Mouse (Mus musculus): ENCODE data around the gene Lgr4. TPM values are rescaled to one million over a fixed set of nuclear protein-coding genes. Genes with fewer than 3 reads are reported as not detected.

Lgr4 gene
- total RNA-seq, 2 experiments from 2014 or later: 33.2 to 36.3 TPM

GRCm38 (mm10) chr2:109921298-109922035 lies 4.0 kb downstream of the Lgr4 start:
- DNase-seq (ENCODE audit: low spot score in 2 of 2): no peak

GRCm38 (mm10) chr2:109922306-109922705 lies 4.9 kb downstream of the Lgr4 start:
- no peak for DNase-seq (ENCODE audit: low spot score in 2 of 2)

GRCm38 (mm10) chr2:109923031-109923430 lies 5.6 kb downstream of the Lgr4 start:
- DNase-seq (ENCODE audit: low spot score in 2 of 2): no peak

DNA sequence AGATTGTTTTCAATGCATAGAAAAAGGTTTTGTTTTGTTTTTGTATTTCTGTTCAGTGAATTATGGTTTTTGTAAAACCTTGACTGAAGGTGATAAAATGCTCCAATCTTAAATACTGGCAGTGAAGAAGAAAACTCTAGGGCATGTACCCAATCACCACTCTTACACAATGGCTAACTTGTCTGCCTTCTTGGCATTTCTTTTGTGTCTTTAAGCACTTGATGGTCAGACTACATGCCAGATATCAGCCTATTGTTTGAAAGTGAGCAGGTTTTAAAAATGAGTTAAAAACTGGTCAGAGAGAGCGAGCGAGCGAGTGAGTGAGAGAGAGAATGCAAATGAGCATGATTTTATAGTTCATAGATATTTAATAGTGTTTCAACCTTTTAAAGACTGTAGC lies 6.5 kb downstream of the Lgr4 start:
- no peak for DNase-seq (ENCODE audit: low spot score in 2 of 2)

DNA sequence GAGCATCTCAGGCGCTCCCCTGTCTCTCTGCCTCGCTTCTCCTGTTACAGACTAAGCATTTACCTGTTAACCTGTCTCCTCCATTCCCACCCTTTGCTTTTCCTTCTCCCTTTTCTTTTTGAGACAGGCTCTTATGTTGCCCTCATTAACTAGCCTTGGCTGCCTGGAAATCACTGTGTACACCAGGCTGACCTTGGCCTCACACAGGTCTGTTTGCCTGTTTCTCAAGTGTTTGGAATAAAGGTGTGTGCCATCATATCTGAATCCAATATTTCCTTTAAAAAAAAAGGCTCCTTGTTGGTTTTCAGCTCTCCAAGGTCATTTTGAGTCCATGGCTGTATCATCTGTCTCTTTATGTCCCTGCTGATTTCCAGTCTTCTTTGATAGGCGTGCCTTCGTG lies 9.5 kb downstream of the Lgr4 start:
- DNase-seq (ENCODE audit: low spot score in 2 of 2): no peak

DNA sequence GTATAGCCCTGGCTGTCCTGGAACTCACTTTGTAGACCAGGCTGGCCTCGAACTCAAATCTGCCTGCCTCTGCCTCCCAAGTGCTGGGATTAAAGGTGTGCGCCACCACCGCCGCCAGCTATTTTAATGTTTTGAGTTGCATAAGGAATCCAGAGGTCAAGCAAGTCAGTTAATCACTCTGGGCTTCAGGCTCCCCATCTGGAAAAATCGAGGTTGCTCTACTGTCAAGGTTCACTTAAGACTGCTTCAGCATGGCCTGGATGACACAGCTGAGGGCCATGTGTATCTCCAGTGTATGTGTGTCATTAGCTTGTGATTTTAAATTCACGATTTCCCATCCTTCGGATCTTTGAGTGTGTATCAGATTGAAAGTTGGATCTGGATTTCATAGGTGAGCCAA lies 10.0 kb downstream of the Lgr4 start:
- DNase-seq (ENCODE audit: low spot score in 2 of 2): no peak

- no peak for DNase-seq (ENCODE audit: low spot score in 2 of 2)
These were observed 10.4 kb downstream of the Lgr4 start for GRCm38 (mm10) chr2:109927876-109928275.

GRCm38 (mm10) chr2:109928791-109929190 lies 11.3 kb downstream of the Lgr4 start:
- DNase-seq (ENCODE audit: low spot score in 2 of 2): no peak

DNA sequence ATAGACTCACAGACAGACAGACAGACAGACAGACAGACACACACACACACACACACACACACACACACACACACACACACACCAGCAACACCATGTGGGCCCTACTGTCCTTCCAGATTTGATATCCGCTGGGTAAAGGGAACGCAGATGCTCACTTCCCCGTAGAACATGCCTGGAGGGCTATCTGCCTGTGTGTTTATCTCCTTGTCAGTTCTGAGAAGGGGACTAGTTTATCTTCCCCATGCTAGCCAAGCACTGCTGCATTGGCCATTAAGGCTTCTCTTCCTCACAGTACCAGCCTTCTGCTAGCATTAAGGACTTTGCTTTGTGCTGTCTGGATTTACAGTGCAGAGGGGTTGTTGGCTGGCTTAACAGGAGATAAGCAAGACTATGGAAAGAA lies 11.8 kb downstream of the Lgr4 start:
- no peak for DNase-seq (ENCODE audit: low spot score in 2 of 2)

GRCm38 (mm10) chr2:109930366-109930765 lies 12.9 kb downstream of the Lgr4 start:
- no peak for DNase-seq (ENCODE audit: low spot score in 2 of 2)

GRCm38 (mm10) chr2:109930771-109931170 lies 13.3 kb downstream of the Lgr4 start:
- DNase-seq (ENCODE audit: low spot score in 2 of 2): no peak

DNA sequence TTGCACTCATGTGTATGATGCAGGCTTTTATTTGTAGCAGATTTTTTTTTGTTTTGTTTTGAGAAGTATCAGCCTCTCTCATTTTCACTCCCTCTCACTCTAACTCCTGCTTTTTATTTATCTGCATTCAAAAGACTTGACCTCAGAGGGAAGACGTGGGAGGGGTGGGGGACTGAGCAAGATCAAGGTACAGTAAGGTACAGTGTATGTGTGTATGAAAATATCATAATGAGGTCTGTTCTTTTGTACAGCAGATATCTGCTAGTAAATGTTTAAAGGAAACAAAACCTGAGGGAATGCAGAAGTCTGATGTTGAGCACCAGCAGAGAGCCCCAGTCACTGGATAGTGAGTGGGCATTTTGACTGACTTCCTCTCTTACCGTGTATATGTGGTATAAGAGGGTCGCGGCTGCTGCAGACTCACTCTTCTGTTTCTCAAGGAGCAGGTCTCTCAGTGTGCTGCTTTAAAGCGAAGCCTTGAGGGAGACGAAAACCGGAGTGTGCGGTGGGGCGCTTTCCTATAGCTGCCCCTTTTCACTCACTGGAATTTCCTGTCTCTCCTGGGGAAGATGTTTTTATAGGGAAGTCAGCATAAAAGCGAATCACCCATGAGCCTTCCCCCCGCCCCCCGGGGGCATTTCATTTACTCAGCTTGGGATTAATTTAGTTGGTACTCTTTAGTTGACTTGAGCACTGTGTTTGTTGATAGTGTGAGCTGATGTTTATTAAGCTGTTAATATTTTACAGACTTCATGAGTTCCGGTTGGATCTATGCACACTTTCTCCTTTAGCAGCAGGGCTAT lies 14.7 kb downstream of the Lgr4 start:
- DNase-seq (ENCODE audit: low spot score in 2 of 2): no peak

DNA sequence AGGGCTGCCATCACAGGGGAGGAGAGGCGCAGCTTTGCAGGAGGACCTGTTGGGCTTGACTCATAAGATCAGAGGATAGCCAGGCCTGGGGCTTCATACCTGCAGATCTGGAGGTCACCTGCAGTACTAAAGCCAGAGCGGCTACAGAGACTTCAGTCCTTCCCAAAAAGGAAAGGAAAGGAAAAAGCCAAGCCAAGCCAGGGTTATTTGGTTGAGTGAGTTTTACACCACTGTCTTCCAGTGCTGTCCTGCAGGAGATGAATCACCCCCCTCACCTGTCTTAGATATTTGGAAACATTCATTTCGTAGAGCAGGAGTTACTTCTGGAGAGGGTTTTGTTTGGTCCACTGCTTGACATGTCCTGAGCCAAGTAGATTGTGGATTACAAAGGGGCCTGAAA lies 15.7 kb downstream of the Lgr4 start:
- no peak for DNase-seq (ENCODE audit: low spot score in 2 of 2)

DNA sequence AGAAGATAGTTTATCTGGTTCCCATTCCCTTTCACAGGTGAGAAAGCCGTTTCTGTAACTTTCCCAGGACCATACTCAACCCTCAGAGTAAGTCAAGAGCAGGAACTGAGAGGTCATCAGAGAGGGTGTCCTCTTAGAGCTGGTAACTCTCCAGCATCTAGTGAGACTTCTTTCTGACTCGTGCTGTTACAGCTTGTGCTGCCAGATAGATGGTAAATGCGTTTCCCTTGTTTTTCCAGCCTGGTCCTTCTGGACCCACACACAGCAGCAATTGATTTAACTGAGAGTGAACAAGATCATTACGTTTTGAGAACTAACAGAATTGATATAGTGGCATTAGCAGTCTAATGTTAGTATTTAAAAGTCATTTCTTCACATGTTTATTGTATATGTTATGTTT lies 16.6 kb downstream of the Lgr4 start:
- no peak for DNase-seq (ENCODE audit: low spot score in 2 of 2)

DNA sequence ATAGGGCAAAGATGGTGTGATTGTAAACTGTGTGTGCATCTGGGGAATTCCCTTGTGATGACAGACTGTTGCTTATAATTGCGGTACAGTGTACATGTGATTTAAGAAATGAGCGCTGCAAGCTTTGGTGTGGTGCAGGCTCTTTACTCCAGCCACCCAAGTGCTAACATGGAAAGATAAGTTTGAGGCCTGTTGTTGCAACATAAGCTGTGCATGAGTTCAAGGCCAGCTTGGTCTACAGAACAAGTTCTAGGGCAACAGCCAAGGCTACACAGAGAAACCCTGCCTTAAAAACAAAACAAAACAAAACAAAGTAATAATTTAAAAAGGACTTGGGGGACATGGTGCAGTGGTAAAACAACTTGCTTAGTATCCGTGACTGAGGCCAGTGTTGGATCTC lies 17.7 kb downstream of the Lgr4 start:
- no peak for DNase-seq (ENCODE audit: low spot score in 2 of 2)

GRCm38 (mm10) chr2:109935754-109936409 lies 18.4 kb downstream of the Lgr4 start:
- DNase-seq (ENCODE audit: low spot score in 2 of 2): no peak

- DNase-seq (ENCODE audit: low spot score in 2 of 2): no peak
These were observed 18.9 kb downstream of the Lgr4 start for GRCm38 (mm10) chr2:109936410-109936755.

DNA sequence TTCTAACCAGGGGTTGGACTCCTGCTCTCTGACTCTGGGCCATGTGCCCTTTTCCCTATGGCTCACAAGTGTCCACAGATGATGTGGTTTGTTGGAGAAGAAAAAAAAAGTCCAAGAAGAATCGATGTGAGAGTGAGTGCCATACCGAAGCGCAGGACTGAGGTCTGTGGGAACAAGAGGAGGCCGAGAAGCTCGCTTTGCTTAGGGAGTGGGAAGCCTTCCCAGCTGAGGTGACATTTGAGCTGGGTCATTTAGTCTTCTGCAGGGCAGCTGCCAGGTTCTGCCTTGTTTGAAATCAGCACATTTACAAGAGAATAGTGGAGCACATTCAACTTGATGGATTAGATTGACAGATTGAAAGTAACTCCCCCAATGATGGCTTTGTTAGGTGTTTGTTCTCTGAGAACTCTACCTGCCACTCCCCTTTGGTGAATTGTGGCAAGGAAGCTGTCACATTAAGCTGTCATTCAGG lies 24.6 kb downstream of the Lgr4 start:
- no peak for DNase-seq (ENCODE audit: low spot score in 2 of 2)

DNA sequence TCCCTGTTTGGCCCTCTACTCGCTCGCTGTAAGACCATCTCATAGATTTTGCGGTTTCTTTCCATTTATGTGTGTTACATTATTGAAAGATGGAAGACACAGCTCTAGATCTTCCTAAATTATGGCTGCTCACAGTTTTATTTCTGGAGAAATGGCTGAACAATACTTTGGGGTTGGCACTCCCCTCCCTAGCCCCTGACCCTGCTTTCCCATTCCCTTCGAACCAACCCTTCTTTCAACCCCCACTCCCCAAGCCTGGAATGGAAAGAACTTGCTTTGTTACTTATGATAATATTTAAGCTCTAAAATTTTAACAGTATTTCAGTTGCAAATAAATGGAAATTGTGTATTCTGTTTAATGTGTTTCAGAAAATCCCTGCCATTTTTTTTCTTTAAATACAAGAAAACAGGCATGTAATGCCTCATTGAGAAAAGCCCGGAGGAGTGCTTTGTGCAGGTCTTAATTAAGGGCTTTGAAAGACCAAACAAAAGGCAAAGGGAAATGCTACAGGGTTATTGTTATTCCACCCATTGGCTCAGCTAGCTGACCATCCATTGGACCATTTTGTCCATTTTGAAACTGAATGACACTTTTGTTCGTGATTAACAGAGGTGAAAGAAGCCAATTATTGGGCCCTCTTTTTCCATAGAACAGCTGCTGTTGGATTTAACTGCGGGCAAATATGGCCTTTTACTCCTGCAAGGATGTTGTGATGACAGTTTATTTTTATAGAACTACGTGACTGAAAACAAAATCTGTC lies 25.5 kb downstream of the Lgr4 start:
- no peak for DNase-seq (ENCODE audit: low spot score in 2 of 2)

DNA sequence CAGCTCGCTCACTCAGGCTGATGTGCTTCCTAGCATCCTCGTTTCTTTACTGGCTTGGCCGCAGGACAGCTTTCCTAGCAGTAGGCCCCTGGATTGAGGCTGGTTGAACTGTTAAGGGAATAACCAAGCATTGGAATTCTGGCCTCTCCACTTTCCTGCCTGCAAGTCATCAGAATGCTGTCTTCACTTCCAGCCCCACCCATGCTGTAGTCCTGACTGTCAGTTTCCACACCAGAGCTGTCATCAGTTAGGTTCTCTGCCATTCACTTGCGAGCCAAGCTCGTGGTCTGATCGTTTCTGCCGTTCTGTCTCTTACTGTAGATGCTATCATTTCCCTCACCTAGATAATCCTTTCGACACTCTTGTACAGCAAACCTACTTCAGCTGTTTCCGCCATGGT lies 27.5 kb downstream of the Lgr4 start:
- DNase-seq (ENCODE audit: low spot score in 2 of 2): peak in 1 of 2 experiments; percentile 15

GRCm38 (mm10) chr2:109945532-109945931 lies 28.1 kb downstream of the Lgr4 start:
- DNase-seq (ENCODE audit: low spot score in 2 of 2): no peak

All from gastrocnemius, postnatal 4 days (tissue).